Mouse (Mus musculus) liver, embryonic 14.5 days (tissue): Measurements from ENCODE around the gene Nck1. TPM values are rescaled to one million over a fixed set of nuclear protein-coding genes. Genes with fewer than 3 reads are reported as not detected.

Source experiments
- ATAC-seq: fragments of 200-750 bp; cut with Nextera tagmentation; 2 replicates; pipeline ENCODE4 v1.8.0; 2017; ENCODE audit warnings: moderate number of reproducible peaks, mild to moderate bottlenecking, moderate library complexity; ENCODE audit not compliant: insufficient read depth
- DNase-seq, 3 experiments: peaks; one replicate each; pipeline ENCODE4 v3.0.0-alpha.2; 2012 to 2013; ENCODE audit warnings: low read depth in 3 of 3, low spot score in 3 of 3
- H3K27ac ChIP-seq: fragments of 300-500 bp; sonication (generic); 2 replicates; pipeline ENCODE4 v1.5.1; 2014; ENCODE audit warnings: moderate library complexity, mild to moderate bottlenecking, control low read depth, inconsistent platforms
- H3K27me3 ChIP-seq: fragments of 300-500 bp; sonication (generic); 2 replicates; pipeline ENCODE4 v1.6.1; 2014; ENCODE audit warnings: mild to moderate bottlenecking, low read length, moderate library complexity; ENCODE audit not compliant: control insufficient read depth, insufficient read depth
- H3K36me3 ChIP-seq: fragments of 300-500 bp; sonication (generic); replicated peaks from 2 replicates; pipeline ENCODE4 v1.6.1; 2014; ENCODE audit warnings: low read depth; ENCODE audit not compliant: control insufficient read depth, insufficient read depth
- H3K4me1 ChIP-seq, 2 experiments: fragments of 200-500 bp in 1 of 2; fragments of 300-500 bp in 1 of 2; sonication (generic) in 1 of 2; replicated peaks; 2 replicates each; pipeline ENCODE4 v1.6.1; 2012 to 2014; ENCODE audit warnings: antibody characterized with exemption in 1 of 2, inconsistent platforms in 1 of 2, low read length in 1 of 2; ENCODE audit not compliant: control insufficient read depth in 2 of 2, insufficient read depth in 2 of 2
- H3K4me2 ChIP-seq: fragments of 300-500 bp; sonication (generic); 2 replicates; pipeline ENCODE4 v1.6.1; 2014; ENCODE audit warnings: low read depth, mild to moderate bottlenecking, control low read depth, moderate library complexity
- H3K4me3 ChIP-seq, 2 experiments: fragments of 200-500 bp in 1 of 2; fragments of 300-500 bp in 1 of 2; sonication (generic) in 1 of 2; 2 replicates each; pipeline ENCODE4 v1.5.1; 2012 to 2014; ENCODE audit warnings: low read depth in 2 of 2, low read length in 2 of 2, mild to moderate bottlenecking in 2 of 2, control low read depth in 1 of 2, inconsistent platforms in 1 of 2, moderate library complexity in 1 of 2; ENCODE audit not compliant: insufficient read depth in 1 of 2
- H3K9ac ChIP-seq: fragments of 300-500 bp; sonication (generic); replicated peaks from 2 replicates; pipeline ENCODE4 v1.6.1; 2014; ENCODE audit warnings: mild to moderate bottlenecking, control low read depth, moderate library complexity
- H3K9me3 ChIP-seq: fragments of 300-500 bp; sonication (generic); 2 replicates; pipeline ENCODE4 v1.6.1; 2016; ENCODE audit warnings: low read length, mixed read lengths; ENCODE audit not compliant: control insufficient read depth
- CTCF ChIP-seq: IDR thresholded peaks from 2 replicates; pipeline ENCODE4 v1.5.1; 2016; ENCODE audit warnings: antibody characterized with exemption, low read depth, control low read depth
- EP300 ChIP-seq: IDR thresholded peaks from 2 replicates; pipeline ENCODE4 v1.6.1; 2016; ENCODE audit warnings: antibody characterized with exemption, low read depth
- WGBS: fragments of 180-500 bp; shearing (Covaris S2); extraction: QIAGEN DNeasy Blood & Tissue Kit; methylation state at CpG from one replicate; pipeline ENCODE4 v1.1.7; 2014; ENCODE audit not compliant: insufficient replicate concordance; 5-methylcytosine and 5-hydroxymethylcytosine counted together
- polyA plus RNA-seq, 2 experiments: library from polyadenylated mRNA; depleted of rRNA in 1 of 2; stranded (reverse) in 1 of 2; unstranded in 1 of 2; fragments of >200 nt; fragmentation: Nextera tagmentation in 1 of 2; extraction: Ambion mirVana in 1 of 2; gene quantifications; 2 replicates each; pipeline versions ENCODE4 v1.2.1 to v1.2.3; 2012 to 2014

The Nck1 gene
- polyA plus RNA-seq, 2 experiments = 12.9 to 18.3 TPM

DNA sequence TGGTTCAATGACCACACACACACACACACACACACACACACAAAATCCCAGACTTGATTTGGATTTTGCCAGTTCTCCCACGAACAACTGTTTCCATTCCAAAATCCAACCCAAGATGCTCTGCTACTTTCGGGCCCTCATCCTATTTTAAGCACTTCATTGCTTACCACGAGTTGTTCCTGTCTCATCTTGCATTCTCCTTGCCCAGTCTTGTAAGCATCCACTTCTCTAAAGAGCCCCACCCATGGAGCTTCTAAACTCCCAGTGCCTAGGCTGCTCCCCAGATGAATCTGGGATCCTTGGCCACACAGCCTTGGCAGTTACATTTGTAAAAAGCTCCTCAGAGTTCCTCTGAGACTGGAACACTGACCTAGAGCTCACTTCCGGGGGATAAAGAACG lies 62.6 kb downstream of the Nck1 start:
- H3K27ac ChIP-seq = no peak overlapping the region
- TF ChIP-seq CTCF = no peak
- no peak for TF ChIP-seq EP300
- H3K36me3 ChIP-seq = no peaks in the 10 kb centered on the region
- no peak overlapping the region for H3K9ac ChIP-seq
- 65% methylated on average over 5 of the region's 5 CpGs for WGBS
- no peak overlapping the region for H3K4me3 ChIP-seq
- no peaks in the 10 kb centered on the region for H3K27me3 ChIP-seq
- H3K4me1 ChIP-seq = no peaks in the 10 kb centered on the region
- H3K9me3 ChIP-seq = no peaks in the 10 kb centered on the region
- DNase-seq = no peak
- ATAC-seq = no peak
- no peak overlapping the region for H3K4me2 ChIP-seq

DNA sequence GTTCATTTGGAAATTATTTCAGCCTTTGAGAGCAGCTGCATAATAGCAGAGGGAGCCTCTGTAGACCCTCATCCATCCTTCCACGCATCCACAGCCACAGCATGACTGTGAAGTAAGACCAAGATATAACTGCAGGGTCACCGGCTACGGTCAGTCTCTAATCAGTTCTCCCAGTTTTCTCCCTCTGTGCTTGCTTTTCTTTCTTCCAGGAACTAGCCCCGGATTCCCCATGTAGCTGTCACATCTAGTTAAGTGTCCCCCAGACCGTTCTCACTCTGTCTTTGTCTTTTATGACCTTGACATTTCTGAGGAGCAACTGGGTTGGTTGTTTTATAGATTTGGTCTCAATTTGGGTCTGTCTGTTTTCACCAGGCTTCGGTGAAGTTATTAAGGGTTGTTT lies 64.3 kb downstream of the Nck1 start:
- Histone ChIP-seq H3K4me3 (no peak overlapping the region), H3K27ac (no peak overlapping the region), H3K4me1 (no peaks in the 10 kb centered on the region), H3K9me3 (no peaks in the 10 kb centered on the region), H3K27me3 (no peaks in the 10 kb centered on the region), H3K9ac (no peak overlapping the region), H3K36me3 (no peaks in the 10 kb centered on the region), H3K4me2 (no peak overlapping the region)
- DNase-seq (no peak), ATAC-seq (no peak)
- WGBS = 66% methylated on average over 6 of the region's 6 CpGs
- TF ChIP-seq CTCF (no peak), EP300 (no peak)

DNA sequence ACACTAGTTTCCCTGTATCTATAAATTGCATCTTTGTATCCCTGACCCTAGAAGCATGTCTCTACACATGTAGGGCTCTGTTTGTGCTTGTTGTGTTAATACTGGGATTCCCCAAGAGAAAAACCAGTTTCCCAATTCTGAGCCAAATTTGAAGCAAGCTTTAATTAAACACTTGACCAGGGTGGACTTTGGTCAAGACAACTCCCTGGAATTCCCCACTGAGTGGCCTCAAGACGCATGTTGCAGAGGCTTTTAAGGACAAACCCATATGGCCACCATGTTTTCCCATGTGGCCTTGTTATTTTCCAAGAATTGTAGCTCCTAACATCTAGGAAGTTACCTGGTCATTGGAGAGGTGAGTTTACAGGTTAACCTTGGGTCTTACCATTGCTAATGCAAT lies 71.9 kb downstream of the Nck1 start:
- Histone ChIP-seq H3K36me3 (no peaks in the 10 kb centered on the region), H3K27ac (no peak overlapping the region), H3K9ac (no peak overlapping the region), H3K4me2 (no peak overlapping the region), H3K4me1 (no peaks in the 10 kb centered on the region), H3K9me3 (no peaks in the 10 kb centered on the region), H3K27me3 (no peaks in the 10 kb centered on the region), H3K4me3 (no peak overlapping the region)
- DNase-seq = no peak
- WGBS = 60% methylated on average over 1 of the region's 1 CpGs
- no peak for ATAC-seq
- no peak for TF ChIP-seq EP300
- TF ChIP-seq CTCF = no peak

DNA sequence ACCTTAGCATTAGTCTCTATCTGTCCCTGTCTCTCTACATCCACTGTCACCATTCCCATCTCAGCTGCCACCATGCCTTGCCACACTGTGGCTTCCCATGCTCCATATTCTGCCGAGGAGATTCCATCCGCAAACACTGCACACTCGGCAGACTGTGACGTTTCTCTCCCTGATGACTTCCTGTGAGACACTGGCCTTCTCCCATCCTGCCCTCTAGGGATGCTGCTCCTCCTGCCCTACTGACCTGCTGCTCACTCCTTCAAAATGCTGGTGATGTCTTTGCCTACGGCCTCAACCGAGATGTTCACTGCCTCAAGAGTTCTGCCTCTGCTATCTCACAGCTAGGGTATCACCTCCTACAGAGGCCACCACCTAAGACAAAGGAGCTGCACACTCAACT lies 72.6 kb downstream of the Nck1 start:
- no peak for ATAC-seq
- no peak overlapping the region for H3K27ac ChIP-seq

DNA sequence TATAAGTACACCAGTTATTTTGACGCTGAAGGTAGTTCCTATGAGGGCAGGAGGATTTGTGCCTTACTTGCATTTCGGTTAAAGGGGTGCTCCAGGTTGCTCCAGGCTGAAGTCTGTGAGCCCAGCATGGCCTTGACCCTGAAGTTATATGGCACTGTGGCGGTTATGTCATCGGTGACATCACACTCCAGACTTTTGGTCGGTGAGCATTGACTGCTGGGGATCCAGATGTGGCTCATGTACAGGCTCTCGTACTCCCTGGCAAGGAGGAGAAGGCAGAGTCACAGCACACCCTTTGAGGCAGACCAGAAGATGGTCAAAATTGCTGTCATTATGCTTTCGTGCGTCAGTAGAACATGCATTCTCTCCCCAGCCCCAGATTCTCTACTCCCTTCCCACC lies 73.0 kb downstream of the Nck1 start:
- TF ChIP-seq CTCF = no peak
- TF ChIP-seq EP300 = no peak
- 79% methylated on average over 8 of the region's 8 CpGs for WGBS
- Histone ChIP-seq H3K36me3 (no peaks in the 10 kb centered on the region), H3K9ac (no peak overlapping the region), H3K27ac (no peak overlapping the region), H3K27me3 (no peaks in the 10 kb centered on the region), H3K4me2 (no peak overlapping the region), H3K9me3 (no peaks in the 10 kb centered on the region), H3K4me1 (no peaks in the 10 kb centered on the region), H3K4me3 (no peak overlapping the region)
- ATAC-seq (no peak), DNase-seq (no peak)

More for the DNA sequence above, 72.6 kb downstream of the Nck1 start:
- Histone ChIP-seq H3K4me3 (no peak overlapping the region), H3K9ac (no peak overlapping the region), H3K4me2 (no peak overlapping the region), H3K36me3 (no peaks in the 10 kb centered on the region), H3K4me1 (no peaks in the 10 kb centered on the region), H3K9me3 (no peaks in the 10 kb centered on the region), H3K27me3 (no peaks in the 10 kb centered on the region)
- DNase-seq = no peak
- WGBS = 72% methylated on average over 6 of the region's 6 CpGs
- no peak for TF ChIP-seq CTCF
- no peak for TF ChIP-seq EP300
